Mouse (Mus musculus): ENCODE data around the gene Xab2.

Gene Xab2

GRCm38 (mm10) chr8:3621199-3621970 is at the start of gene Xab2, which contains the start of gene Pet100:
Xab2 (minus strand) TSS chr8:3621316.
Pet100 (plus strand) TSS chr8:3621548.
- in situ Hi-C loops (cut with MboI, MseI): loop anchor here (5.0 kb wide), 1 partner anchor 51 kb away; the partner anchor contains the start of gene Fcor

- in situ Hi-C loops (cut with MboI, MseI): loop anchor here (5.0 to 10.0 kb wide), 2 partner anchors 48 to 654 kb away; partner anchors contain the start of genes Ccl25, Elavl1, Pet100 and Xab2
Measured at GRCm38 (mm10) chr8:3670388-3670787, 49.3 kb upstream of the Xab2 start.

- in situ Hi-C loops (cut with MboI, MseI): no loop called here
Measured at GRCm38 (mm10) chr8:3665507-3665906, 44.4 kb upstream of the Xab2 start, which contains the start of gene Mcemp1. Mcemp1 (plus strand) TSS chr8:3665754.

DNA sequence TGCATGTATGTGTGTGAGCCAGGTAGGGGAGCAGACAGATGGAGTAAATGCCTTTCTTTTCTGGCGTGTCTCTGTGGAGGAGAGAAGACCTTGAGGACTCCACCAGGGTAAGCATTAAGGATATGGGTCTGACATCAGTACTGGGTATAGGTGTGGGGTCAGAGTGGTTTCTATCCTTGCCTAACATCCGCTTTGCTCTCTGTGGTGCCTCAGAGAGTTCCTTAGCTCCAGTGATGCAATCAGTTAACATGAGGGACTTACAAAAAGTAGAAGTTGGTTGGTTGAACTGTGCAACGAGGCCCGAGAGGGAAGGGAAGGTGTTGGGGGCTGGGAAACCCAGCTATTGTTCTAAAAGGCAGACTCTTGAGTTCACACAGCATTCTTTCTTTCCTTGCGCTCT is 43.3 kb upstream of the Xab2 start:
- in situ Hi-C loops (cut with MboI, MseI): no loop called here

DNA sequence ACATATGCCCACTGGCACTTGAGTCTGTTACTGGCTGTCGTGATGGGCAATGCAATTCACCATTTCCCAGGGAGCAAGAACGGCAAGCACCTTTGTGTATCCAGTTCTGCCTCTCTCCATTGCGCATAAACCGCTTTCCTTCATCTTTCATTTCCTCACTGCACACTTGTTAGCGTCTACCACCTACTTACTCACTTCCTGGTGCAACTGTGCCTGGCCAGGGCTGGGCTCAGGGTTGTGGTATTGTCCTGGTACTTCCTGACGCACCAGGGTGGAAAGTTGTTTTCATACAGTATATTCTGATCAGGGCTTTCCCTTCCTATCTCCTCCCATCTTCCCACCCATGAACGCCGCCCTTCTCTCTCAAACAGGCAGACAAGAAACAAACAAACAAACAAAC is 39.8 kb upstream of the Xab2 start:
- in situ Hi-C loops (cut with MboI, MseI): no loop called here

- in situ Hi-C loops (cut with MboI, MseI): no loop called here
Measured at GRCm38 (mm10) chr8:3656725-3657381, 35.7 kb upstream of the Xab2 start.

DNA sequence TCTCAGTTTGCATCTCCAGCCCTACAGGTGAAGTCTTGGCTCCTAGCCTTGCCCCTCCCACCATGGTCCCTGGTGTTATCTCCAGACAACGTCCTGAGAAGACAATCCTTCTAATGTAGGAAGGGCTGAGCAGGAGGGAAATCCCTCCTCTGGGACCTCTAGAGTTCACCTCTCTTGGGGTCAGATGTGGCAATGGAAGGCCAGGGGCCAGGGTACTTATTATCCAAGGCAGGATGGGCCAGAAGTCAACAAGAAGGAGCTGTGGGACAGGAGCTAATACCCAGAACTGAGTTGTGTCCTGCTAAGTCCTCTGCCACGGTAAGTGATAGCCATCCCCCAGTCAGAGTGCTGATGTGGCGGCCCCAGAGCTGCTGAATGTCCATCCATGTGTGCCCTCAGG is 34.4 kb upstream of the Xab2 start, which contains the start of gene Retn:
Gene Retn, plus strand, starts transcription at position 245 of the 400 bp plus-strand sequence.
- in situ Hi-C loops (cut with MboI, MseI): no loop called here

GRCm38 (mm10) chr8:3654726-3655508 is 33.8 kb upstream of the Xab2 start:
- in situ Hi-C loops (cut with MboI, MseI): no loop called here

DNA sequence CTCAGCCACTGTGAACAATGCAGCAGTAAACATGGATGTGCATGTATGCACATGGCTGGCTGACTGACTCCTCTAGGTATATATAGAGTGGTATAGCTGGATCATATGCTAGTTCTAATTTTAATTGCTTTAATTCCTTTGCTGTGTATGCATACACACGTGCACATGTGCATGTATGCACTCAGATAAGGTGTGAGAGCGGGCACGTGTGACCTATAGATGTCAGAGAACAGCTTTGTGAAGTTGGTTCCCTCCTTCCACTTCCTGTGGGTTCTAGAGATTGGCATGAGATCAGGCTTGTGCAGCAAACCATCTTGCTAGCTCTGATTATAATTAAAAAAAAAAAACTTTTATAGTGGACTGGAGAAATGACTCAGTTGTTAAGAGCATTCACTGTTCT is 31.7 kb upstream of the Xab2 start:
- in situ Hi-C loops (cut with MboI, MseI): no loop called here

DNA sequence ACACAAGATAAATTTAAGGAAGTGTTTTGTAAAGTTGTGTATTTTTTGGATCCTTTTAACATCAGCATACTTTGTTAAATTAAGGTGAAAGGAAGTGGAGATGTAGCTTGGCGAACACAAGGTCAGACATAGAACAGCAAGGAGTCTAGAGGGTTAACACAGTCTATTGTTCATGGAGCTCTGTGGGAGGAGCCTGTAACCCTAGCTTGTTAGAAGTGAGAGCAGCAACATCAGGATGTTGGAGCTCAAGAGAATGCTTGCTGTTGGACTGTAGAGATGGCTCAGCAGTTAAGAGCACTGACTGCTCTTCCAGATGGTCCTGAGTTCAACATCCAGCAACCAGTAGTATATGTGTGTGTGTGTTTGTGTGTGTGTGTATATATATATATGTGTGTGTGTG is 27.9 kb upstream of the Xab2 start:
- in situ Hi-C loops (cut with MboI, MseI): no loop called here

- in situ Hi-C loops (cut with MboI, MseI): no loop called here
Measured at GRCm38 (mm10) chr8:3648268-3648667, 27.2 kb upstream of the Xab2 start.

GRCm38 (mm10) chr8:3647561-3647960 is 26.4 kb upstream of the Xab2 start:
- in situ Hi-C loops (cut with MboI, MseI): no loop called here

- in situ Hi-C loops (cut with MboI, MseI): no loop called here
Measured at GRCm38 (mm10) chr8:3646824-3647531, 25.9 kb upstream of the Xab2 start.

DNA sequence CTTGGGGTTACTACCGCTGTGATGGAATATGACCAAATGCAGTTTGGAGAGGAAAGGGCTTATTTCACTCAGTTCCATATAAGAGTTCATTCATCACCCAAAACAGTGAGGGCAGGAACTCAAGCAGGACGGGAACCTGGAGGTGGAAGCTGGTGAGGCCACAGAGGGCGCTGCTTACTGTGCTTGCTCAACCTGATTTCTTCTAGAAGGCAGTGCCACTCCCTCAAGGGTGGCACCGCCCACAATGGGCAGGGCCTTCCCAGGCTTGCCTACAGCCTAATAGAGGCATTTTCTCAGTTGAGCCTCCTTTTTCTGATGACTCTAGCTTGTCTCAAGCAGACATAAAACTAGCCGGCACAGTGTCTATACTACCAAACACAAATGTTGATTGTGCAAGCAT is 24.7 kb upstream of the Xab2 start:
- in situ Hi-C loops (cut with MboI, MseI): no loop called here

DNA sequence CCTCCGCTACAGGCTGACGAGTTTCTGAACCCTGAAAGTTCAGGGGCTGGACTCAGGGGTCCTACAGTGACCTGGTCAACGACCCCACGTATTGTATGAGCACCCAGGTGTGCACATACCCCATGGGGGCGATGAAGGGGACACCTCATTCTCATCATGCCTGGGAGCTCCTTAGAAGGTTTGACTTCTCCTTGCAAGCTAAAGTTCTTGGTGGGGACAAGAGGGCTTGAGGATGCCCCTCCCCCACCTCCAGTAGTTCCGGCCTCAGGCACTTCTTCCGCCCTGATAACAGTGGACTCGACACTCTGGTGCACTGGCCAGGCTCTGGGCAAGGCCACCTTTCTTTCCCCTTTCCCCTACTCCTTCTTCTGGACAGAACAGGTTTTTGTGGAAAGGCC is 10.4 kb upstream of the Xab2 start:
- in situ Hi-C loops (cut with MboI, MseI): loop anchor here (5.0 kb wide), 1 partner anchor 1046 kb away; no protein-coding TSS in a partner anchor

DNA sequence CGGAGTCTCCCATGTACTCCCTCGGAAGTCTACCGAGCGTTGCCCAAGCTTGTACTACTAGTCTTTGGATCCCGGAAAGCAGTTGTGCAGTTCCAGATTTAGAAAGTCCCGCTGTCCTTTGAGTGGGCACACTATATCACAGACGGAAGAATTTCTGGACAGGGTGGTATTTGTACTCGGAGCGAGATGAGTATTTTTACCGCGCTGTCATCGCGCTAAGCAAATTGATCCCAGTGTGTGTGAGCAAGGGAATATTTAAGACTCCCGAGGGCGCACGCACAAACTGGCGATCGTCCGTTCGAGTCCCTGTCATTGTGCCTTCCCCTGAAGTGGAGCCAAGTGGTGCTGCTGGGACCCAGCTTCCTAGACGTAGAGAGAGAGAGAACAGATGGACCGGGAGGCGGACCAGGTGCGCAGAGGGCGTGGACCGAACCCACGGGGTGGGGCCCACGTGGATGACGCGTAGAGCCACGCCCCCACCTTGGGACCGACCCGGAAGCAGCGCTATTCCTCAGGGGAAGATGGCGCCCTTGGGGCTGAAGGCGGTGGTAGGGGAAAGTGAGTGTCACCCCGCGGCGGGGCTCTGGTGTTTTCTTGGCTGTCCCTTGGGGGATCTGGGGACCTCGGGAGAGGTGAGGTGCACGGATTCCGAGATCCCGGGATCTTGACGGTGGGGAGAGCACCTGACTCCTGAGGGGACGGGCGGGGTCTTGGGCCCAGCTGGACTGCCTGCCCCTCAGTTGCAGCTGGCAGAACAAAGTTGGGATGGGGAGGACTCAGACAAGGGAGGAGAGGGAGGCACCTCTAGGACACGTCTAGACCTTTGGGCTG is 9.7 kb upstream of the Xab2 start, which contains the start of gene Stxbp2:
Gene Stxbp2, plus strand, starts transcription at position 309 of the 831 bp plus-strand sequence.
- in situ Hi-C loops (cut with MboI, MseI): loop anchor here (5.0 kb wide), 1 partner anchor 1046 kb away; no protein-coding TSS in a partner anchor

DNA sequence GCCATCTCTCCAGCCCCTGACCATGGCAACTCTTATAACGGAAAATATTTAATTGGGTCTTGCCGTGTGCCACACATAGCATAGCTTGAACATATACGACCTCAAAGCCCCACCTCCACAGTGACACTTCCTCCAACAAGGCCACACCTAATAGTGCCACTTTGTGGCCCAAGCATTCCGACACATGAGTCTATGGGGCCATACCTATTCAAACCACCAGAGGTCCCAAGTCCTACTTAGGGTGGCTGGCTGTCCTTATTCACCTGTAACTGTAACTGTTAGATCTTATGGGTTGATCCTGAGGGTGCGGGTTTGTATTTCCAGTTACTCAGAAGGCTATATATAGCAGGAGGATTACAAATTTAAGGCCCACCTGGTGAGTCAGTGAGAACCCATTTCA is 6.9 kb upstream of the Xab2 start:
- in situ Hi-C loops (cut with MboI, MseI): no loop called here

- in situ Hi-C loops (cut with MboI, MseI): no loop called here
Measured at GRCm38 (mm10) chr8:3626971-3627370, 5.9 kb upstream of the Xab2 start.

- in situ Hi-C loops (cut with MboI, MseI): no loop called here
Measured at GRCm38 (mm10) chr8:3625445-3625844, 4.3 kb upstream of the Xab2 start, which contains the start of gene Pcp2. Pcp2 (minus strand) TSS chr8:3625545.

- in situ Hi-C loops (cut with MboI, MseI): loop anchor here (5.0 kb wide), 1 partner anchor 50 kb away; the partner anchor contains the start of gene Fcor
Measured at GRCm38 (mm10) chr8:3622119-3622518, 1.0 kb upstream of the Xab2 start.
